Mouse (Mus musculus) bone marrow macrophage, adult 2 months (primary cell): ENCODE data around the gene Aldh1b1. TPM values are rescaled to one million over a fixed set of nuclear protein-coding genes. Genes with fewer than 3 reads are reported as not detected.

Experiments used
- H3K27ac ChIP-seq: 2 replicates; pipeline ENCODE4 v1.5.1; 2012; ENCODE audit warnings: low read depth, low read length; ENCODE audit not compliant: insufficient read depth
- H3K4me1 ChIP-seq: 2 replicates; pipeline ENCODE4 v1.6.1; 2012; ENCODE audit warnings: low read length; ENCODE audit not compliant: control insufficient read depth, insufficient read depth
- H3K4me3 ChIP-seq: 2 replicates; pipeline ENCODE4 v1.5.1; 2012; ENCODE audit warnings: mild to moderate bottlenecking, low read length, moderate library complexity; ENCODE audit not compliant: insufficient read depth
- CTCF ChIP-seq: IDR thresholded peaks from 2 replicates; pipeline ENCODE4 v1.5.1; 2012; ENCODE audit warnings: low read depth, mild to moderate bottlenecking, low read length, moderate library complexity
- POLR2A ChIP-seq: IDR thresholded peaks from 2 replicates; pipeline ENCODE4 v1.6.1; 2012; ENCODE audit warnings: mild to moderate bottlenecking, low read depth, low read length, borderline replicate concordance
- polyA plus RNA-seq: library from polyadenylated mRNA; stranded (reverse); fragments of >200 nt; gene quantifications from 2 replicates; pipeline ENCODE4 v1.2.4, GENCODE M21; 2012; ENCODE audit not compliant: missing spikeins, insufficient read depth, insufficient read length

The Aldh1b1 gene
- polyA plus RNA-seq, 1 experiment = 4.2 TPM

DNA sequence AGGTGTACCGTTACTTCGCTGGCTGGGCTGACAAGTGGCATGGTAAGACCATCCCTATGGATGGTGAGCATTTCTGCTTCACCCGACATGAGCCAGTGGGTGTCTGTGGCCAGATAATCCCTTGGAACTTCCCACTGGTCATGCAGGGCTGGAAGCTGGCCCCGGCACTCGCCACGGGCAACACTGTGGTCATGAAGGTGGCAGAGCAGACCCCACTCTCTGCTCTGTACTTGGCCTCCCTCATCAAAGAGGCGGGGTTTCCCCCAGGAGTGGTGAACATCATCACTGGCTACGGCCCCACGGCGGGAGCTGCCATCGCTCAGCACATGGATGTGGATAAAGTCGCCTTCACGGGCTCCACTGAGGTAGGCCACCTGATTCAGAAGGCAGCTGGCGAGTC lies 4.1 kb downstream of the Aldh1b1 start:
- no peak overlapping the region for H3K27ac ChIP-seq

DNA sequence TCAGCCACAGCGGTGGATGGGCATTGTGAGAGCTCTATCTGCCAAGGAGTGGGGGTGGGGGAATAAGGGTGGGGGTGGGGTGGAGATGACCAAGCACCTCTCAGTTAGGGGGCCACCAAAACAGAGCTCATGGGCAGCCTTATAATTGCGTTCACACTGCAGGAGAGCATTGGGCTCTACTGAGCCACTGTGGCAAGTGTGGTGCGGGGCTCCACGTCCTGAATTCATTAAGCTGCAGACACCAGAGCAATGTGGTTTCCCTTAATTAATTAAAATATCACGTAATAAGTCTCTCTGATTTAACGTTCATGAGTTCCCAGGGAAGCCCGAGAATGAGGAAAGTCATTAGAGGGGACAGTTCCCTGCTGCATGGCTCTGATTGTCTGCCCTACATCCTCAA lies 9.2 kb downstream of the Aldh1b1 start:
- TF ChIP-seq POLR2A (no peak), CTCF (no peak)
- H3K4me1 ChIP-seq = no peaks in the 10 kb centered on the region
- H3K4me3 ChIP-seq = no peak overlapping the region
- H3K27ac ChIP-seq = no peak overlapping the region

More for the DNA sequence above, 4.1 kb downstream of the Aldh1b1 start:
- TF ChIP-seq CTCF (no peak), POLR2A (no peak)
- H3K4me3 ChIP-seq = no peak overlapping the region
- peaks cover 6% of the 10 kb centered on the region; the same call in 1 of the 2 replicates for H3K4me1 ChIP-seq

DNA sequence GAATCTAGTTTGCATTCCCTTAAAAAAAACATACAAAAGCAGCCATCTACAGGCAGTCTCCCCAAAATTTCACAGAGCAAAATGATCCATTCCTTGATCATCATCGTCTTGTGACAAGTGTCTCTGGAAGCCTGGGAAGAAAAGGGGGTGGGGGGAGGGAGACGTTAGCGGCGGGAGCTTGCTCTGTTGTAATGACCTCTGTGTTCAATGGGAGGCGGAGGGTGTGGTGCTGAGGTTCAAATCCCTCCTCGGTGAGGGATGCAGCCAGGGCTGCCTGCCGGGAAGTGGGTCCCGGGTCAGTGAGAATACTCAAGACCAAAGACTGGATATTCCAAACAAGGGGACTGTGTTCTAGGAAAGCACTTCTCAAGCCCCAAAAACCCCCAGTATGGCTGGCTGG lies 12.4 kb downstream of the Aldh1b1 start:
- Histone ChIP-seq H3K4me3 (no peak overlapping the region), H3K27ac (no peak overlapping the region), H3K4me1 (no peaks in the 10 kb centered on the region)
- TF ChIP-seq POLR2A (no peak), CTCF (no peak)

DNA sequence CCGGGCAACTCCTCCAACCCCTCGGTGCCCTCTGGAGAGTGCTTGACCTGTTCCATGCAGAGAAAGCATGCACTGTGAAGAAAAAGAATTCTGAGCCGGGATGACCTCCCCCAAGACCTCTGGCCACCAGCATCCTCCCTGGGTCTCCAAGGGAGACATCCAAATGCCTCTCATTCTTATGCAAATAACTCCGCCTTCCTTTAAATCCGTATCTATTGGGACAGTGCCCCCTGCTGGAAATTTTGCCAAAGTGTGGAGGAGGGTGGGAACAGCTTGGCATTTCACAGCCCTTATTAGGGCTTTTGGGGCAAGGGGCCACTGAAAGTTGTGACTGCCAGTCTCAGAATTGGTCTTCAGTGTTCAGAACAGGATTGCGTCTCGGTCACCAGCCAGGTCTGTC lies 16.7 kb downstream of the Aldh1b1 start:
- TF ChIP-seq CTCF (peak; percentile 65), POLR2A (no peak)
- peaks cover 2% of the 10 kb centered on the region; the same call in 1 of the 2 replicates for H3K4me1 ChIP-seq
- no peak overlapping the region for H3K4me3 ChIP-seq
- no peak overlapping the region for H3K27ac ChIP-seq

DNA sequence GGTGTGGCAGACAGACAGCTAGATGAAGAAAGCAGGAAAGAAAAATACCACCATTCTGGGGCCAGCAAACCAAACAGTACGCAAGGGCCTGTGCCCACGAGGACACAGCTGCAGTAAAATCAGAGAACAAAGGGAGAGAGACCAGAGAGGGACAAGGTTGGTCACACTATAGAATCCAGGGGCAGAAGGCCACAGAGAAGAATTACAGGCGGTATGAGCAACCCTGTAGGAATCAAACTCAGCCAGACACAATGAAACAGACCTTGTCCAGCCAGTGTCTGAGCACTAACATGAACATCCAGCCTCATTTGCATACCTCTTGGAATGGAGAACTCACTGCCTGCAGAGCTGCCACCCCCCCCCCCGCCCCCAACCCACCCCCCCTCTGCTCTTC lies 20.0 kb downstream of the Aldh1b1 start:
- peak overlapping the region; percentile 42 for H3K4me3 ChIP-seq
- H3K27ac ChIP-seq = no peak overlapping the region
- H3K4me1 ChIP-seq = peaks cover 2% of the 10 kb centered on the region; the same call in 1 of the 2 replicates
- TF ChIP-seq POLR2A = no peak

DNA sequence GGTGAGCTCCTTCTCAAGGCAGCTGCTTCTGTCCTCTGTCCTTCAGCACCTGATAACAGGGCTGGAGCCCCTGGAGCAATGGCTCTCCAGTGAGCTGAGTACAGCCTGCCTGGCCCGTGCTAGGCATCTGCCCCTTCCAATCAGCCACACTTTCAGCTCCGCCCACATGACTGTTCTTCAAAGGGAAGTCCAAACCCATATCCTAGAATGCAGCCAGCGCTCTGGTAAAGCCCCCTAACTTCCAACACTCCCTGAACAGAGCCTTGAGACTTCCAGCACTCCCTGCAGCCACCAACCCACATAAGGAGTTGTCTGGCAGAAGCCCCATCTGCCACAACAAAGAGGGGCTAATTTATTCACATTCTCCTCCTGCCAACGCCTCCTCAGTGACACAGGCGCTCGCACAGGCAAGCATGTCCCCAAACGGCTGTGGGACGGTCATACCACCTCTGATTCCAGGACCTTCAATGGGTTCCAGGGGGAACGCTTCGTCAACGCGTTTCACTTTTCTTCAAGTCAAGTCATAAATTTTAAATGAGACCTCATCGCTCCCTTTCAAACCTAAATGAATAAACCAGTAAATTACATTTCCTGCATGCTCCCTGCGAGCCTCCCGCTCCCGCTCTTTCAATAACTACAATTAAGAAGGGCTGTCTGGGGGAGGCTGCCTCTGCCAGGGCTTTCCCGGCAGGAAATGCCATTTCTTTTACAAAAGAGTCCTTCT lies 20.5 kb downstream of the Aldh1b1 start:
- H3K27ac ChIP-seq = no peak overlapping the region
- H3K4me1 ChIP-seq = peaks cover 2% of the 10 kb centered on the region; the same call in 1 of the 2 replicates
- peak overlapping the region; percentile 42 for H3K4me3 ChIP-seq
- no peak for TF ChIP-seq CTCF
- TF ChIP-seq POLR2A = no peak

DNA sequence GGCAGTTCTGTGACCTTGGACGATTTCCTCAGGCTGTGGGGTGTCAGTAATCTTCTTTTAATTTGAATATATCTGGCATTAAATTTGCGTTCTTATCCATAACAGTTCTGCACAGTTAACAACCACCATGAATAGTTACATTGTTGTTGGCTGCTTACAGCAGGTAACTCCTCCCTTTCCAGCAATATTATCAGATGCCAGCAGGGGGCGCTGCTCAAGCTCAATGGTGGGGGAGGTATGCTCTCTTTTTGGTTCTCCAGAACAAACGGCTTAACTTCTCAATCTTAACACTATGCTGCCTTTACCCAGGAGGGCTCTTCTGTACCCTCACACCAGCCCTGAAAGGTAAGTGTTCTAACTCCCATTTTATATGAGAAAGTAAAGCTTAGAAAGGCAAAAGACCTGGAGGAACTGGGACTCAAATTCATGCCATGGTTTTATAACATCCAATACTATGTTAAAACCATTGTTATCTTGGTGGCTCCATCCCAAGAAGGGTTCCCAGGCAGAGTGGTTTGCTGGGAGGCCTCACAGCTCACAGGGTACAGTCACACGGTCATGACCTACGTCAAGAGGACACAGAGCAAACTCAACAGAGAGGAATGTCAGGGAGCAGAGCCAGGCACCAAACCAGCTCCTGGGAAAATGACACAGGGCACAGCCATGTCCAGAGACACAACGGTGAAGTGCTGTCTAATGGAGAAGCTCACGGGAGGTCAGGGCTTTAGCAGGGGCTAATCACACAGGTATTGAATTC lies 21.4 kb downstream of the Aldh1b1 start:
- TF ChIP-seq CTCF = peak; percentile 84
- TF ChIP-seq POLR2A = no peak
- peak overlapping the region; percentile 42; the same call in 1 of the 2 replicates for H3K4me3 ChIP-seq

DNA sequence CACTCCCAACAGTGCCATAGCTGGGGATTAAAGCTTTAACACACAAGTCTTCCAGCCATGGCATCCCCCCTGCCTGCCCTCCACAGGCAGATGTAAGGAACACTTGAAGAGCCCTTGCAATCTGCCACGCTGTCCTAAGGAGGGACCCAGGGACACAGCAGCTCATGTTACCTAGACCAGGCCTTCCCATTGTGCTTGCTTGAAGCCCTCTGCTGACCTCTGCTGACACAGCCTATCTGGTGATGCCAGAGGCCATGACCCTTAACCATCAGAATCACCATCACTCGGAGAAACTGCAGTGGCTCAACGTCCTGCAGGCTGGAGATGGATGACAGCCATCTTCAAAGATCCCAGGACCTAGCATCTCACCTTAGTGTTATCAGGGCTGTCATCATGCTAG lies 23.2 kb downstream of the Aldh1b1 start:
- Histone ChIP-seq H3K4me3 (no peak overlapping the region), H3K27ac (no peak overlapping the region), H3K4me1 (peaks cover 2% of the 10 kb centered on the region; the same call in 1 of the 2 replicates)
- TF ChIP-seq CTCF = no peak
- TF ChIP-seq POLR2A = no peak

More for the DNA sequence above, 21.4 kb downstream of the Aldh1b1 start:
- Histone ChIP-seq H3K27ac (no peak overlapping the region), H3K4me1 (peaks cover 2% of the 10 kb centered on the region; the same call in 1 of the 2 replicates)

DNA sequence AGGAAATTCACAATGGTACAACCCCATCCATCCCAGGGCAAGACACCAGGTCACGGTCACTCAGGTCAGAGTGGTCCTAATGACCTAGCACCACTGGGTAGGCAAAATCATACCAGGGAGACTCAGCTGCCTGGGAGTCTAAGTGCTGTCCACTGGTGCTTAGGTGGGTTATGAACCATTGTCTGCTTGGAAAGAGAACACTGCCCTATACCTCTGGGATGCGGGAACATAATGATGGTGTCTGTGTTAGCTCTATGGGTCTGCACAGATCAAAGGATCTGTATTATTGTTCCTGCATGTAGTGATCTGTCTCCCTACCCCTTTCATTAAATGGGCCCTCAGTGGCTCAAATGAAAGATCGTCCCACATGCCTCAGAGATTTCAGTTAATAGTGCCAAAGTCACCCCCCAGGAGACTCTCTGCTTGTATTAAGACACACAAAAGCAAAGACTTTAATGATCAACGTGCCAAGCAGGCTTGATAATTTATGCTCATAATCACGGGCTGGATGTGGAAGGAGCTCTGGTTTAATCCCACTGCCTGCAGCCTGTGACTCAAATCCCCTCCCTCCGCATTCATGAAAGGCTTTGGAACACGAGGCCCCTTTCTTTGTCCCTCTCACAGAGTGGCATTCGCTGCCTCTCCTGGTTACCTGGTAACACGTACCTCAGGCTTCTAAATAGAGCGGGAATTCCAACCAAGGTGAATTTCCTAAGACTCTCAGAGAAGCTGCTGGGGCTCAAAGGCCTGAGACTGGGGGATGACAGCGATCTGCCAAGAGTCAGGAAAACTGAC lies 24.2 kb downstream of the Aldh1b1 start:
- TF ChIP-seq POLR2A (no peak), CTCF (no peak)
- H3K4me1 ChIP-seq = peaks cover 2% of the 10 kb centered on the region; the same call in 1 of the 2 replicates

More for the DNA sequence above, 24.2 kb downstream of the Aldh1b1 start:
- no peak overlapping the region for H3K27ac ChIP-seq
- no peak overlapping the region for H3K4me3 ChIP-seq
